Mouse (Mus musculus) kidney, embryonic 15.5 days (tissue): Measurements from ENCODE around the gene Mdm2. TPM values are rescaled to one million over a fixed set of nuclear protein-coding genes. Genes with fewer than 3 reads are reported as not detected.
"Not testable (repeated sequence)": the region's sequence is repeated elsewhere in the genome, so short reads cannot be mapped to it uniquely, and the experiment has no call there.

Source experiments
- ATAC-seq: fragments of 200-750 bp; cut with Nextera tagmentation; replicated peaks from 2 replicates; pipeline ENCODE4 v1.8.0; 2017; ENCODE audit warnings: moderate TSS enrichment; ENCODE audit not compliant: low FRiP score
- H3K27ac ChIP-seq: fragments of 300-500 bp; sonication (generic); 2 replicates; pipeline ENCODE4 v1.5.1; 2015; ENCODE audit warnings: mild to moderate bottlenecking, inconsistent platforms
- H3K27me3 ChIP-seq: fragments of 300-500 bp; sonication (generic); 2 replicates; pipeline ENCODE4 v1.6.1; 2015; ENCODE audit warnings: inconsistent platforms
- H3K36me3 ChIP-seq: fragments of 300-500 bp; sonication (generic); 2 replicates; pipeline ENCODE4 v1.6.1; 2015; ENCODE audit warnings: inconsistent platforms
- H3K4me1 ChIP-seq: fragments of 300-500 bp; sonication (generic); 2 replicates; pipeline ENCODE4 v1.6.1; 2015; ENCODE audit warnings: inconsistent platforms
- H3K4me2 ChIP-seq: fragments of 300-500 bp; sonication (generic); 2 replicates; pipeline ENCODE4 v1.6.1; 2015; ENCODE audit warnings: moderate library complexity, mild to moderate bottlenecking, inconsistent platforms
- H3K4me3 ChIP-seq: fragments of 300-500 bp; sonication (generic); replicated peaks from 2 replicates; pipeline ENCODE4 v1.5.1; 2015; ENCODE audit warnings: mild to moderate bottlenecking, inconsistent platforms
- H3K9ac ChIP-seq: fragments of 300-500 bp; sonication (generic); 2 replicates; pipeline ENCODE4 v1.6.1; 2015; ENCODE audit warnings: mild to moderate bottlenecking, inconsistent platforms
- H3K9me3 ChIP-seq: fragments of 300-500 bp; sonication (generic); replicated peaks from 2 replicates; pipeline ENCODE4 v1.6.1; 2016; ENCODE audit warnings: inconsistent platforms
- WGBS: fragments of 180-500 bp; shearing (Covaris S2); methylation state at CpG from one replicate; pipeline ENCODE4 v1.1.7; 2015; ENCODE audit warnings: mixed read lengths; 5-methylcytosine and 5-hydroxymethylcytosine counted together
- polyA plus RNA-seq: library from polyadenylated mRNA; unstranded; fragments of >200 nt; fragmentation: Nextera tagmentation; extraction: Ambion mirVana; gene quantifications from 2 replicates; pipeline ENCODE4 v1.2.1, GENCODE M21; 2015

The Mdm2 gene
- polyA plus RNA-seq, 1 experiment from 2014 or later = 49.7 TPM

DNA sequence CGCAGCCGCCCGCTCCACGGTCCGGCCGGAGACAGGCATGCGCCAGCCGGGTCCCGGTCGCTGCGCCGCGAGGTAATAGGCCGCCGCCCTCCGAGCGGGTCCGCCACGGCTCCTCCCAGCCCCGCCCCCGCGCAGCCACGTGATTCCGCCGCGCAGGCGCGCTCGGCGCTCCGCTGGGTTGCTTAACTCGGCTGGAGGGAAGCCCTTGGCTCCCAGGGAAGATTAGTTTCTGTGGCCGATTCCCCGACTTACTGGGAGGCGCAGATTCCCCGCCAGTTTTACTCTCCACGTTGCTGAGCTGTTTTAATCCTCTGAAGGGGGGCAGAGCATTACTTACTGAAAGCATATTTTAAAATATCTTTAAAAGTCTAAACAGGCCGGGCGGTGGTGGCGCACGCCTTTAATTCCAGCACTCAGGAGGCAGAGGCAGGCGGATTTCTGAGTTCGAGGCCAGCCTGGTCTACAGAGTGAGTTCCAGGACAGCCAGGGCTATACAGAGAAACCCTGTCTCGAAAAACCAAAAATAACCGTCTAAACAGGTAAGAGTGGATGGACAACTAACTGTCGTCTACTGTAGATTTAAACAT is 35.8 kb upstream of the Mdm2 start, which contains the start of gene Slc35e3:
Gene Slc35e3 (minus strand): TSS at position 69 of the 587 bp plus-strand sequence.
- H3K27me3 ChIP-seq = no peaks in the 10 kb centered on the region
- WGBS = 14% methylated on average over 45 of the region's 46 CpGs
- ATAC-seq = peak; percentile 98
- H3K9me3 ChIP-seq = no peaks in the 10 kb centered on the region
- H3K4me2 ChIP-seq = peak within 1 kb of the TSS; percentile 88
- peak within 1 kb of the TSS; percentile 76 for H3K27ac ChIP-seq
- H3K4me1 ChIP-seq = peaks cover 7% of the 10 kb centered on the region
- peak within 1 kb of the TSS; percentile 52 for H3K9ac ChIP-seq
- H3K36me3 ChIP-seq = peaks cover 29% of the 10 kb centered on the region
- peak within 1 kb of the TSS; percentile 52 for H3K4me3 ChIP-seq

DNA sequence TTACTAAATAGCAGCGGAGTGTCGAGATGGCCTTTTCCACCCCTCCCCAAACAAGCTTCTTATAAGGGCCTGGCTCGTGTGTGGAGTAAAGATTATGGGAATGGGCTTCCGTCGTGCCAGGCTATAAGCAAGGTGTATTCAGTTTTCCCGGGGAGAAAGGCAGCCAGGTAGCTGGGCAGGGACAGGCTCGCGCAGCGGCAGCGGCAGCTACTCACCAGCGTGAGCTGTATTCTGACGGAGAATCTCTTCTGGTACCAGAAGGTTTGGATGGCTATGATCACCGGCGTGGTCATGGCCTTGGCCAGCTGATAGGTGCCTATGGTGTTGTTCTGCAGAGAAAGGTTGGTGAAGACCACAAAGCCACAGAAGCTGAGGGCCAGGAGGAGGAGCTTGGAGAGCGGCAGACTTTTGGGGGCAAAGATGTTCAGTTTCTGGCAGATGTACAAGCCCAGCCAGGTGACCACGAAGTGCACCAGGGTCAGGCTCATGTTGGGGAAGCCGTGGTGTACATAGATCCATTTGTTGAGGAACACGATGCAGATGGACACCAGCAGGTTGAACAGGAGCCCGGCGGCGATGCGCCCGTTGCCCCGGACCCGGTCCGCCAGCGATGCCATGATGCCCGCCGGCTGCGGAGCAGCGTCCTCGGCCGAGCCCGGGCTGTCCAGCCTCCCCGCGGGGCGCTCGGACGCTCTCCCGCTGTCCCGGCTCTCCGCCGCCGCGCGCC is 35.2 kb upstream of the Mdm2 start:
- peak; percentile 24 for ATAC-seq
- Histone ChIP-seq H3K36me3 (peaks cover 22% of the 10 kb centered on the region), H3K4me3 (peak overlapping the region; percentile 52), H3K27ac (peak overlapping the region; percentile 76; the same call in 1 of the 2 replicates), H3K4me2 (peak overlapping the region; percentile 88), H3K9ac (peak overlapping the region; percentile 52)
- not testable (repeated sequence) for H3K27me3 ChIP-seq, H3K4me1 ChIP-seq, H3K9me3 ChIP-seq
- WGBS = under 1% methylated on average over 14 of the region's 46 CpGs

DNA sequence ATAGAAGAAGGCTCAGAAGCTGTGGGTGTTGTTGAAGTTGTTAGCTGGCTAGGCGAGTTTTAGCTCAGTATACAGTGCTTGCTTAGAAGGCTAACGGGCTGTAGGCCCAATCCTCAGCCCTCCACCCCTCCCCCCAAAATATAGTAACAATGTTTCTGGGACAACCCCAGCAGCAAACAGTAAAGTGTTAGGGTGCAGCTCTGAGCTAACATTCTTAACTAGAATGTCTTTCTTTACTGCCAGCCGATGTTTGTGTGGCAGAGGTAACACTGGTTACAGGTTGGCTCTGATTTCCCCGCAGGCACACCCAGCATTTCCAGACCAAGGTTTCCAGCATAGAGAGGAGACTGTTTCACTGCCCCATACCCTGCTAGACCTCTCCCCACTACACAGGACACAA is 33.4 kb upstream of the Mdm2 start:
- Histone ChIP-seq H3K9ac (no peak overlapping the region), H3K36me3 (peaks cover 23% of the 10 kb centered on the region), H3K9me3 (no peaks in the 10 kb centered on the region), H3K4me1 (peaks cover 7% of the 10 kb centered on the region), H3K27ac (no peak overlapping the region), H3K4me3 (no peak overlapping the region), H3K4me2 (no peak overlapping the region), H3K27me3 (no peaks in the 10 kb centered on the region)
- ATAC-seq = no peak
- WGBS = 87% methylated on average over 4 of the region's 4 CpGs

DNA sequence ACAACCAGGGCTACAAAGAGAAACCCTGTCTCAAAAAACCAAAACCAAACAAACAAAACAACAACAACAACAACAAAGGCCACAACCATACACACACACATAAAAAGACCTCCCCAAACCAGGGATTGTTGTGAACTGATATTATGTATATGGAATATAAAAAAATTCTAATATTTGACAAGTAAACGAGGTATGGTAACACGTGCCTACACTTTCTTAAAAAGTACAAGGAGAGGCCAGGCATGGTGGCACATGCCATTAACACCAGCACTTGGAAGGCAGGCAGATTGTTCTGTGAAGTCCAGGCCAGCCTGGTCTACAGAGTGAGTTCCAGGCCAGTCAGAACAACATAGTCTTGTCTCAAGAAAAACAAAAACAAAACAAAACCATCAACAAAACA is 32.6 kb upstream of the Mdm2 start:
- 87% methylated on average over 2 of the region's 2 CpGs for WGBS
- no peaks in the 10 kb centered on the region for H3K27me3 ChIP-seq
- ATAC-seq = no peak
- no peak overlapping the region for H3K27ac ChIP-seq
- no peaks in the 10 kb centered on the region for H3K9me3 ChIP-seq
- H3K9ac ChIP-seq = no peak overlapping the region
- no peak overlapping the region for H3K4me2 ChIP-seq
- H3K4me3 ChIP-seq = no peak overlapping the region
- peaks cover 7% of the 10 kb centered on the region for H3K4me1 ChIP-seq
- H3K36me3 ChIP-seq = peaks cover 24% of the 10 kb centered on the region

DNA sequence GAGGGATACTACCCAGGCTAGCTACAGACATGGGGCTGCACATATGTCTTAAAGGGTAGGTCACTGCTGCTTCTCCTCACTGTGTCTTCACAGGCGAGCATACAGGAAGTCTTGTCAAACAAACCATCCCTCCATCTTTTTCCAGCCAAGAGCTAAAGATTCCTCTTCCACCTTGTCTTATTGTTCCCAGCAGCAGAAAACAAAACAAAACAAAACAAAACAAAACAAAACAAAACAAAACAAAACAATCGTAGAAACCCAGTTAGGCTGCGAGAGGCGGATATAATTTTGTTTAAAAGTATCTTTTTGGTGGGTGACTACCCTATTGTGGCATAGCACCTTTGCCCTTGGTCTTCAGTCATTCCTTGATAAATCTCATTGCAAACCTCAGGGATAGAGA is 32.1 kb upstream of the Mdm2 start:
- Histone ChIP-seq H3K9me3 (no peaks in the 10 kb centered on the region), H3K27ac (no peak overlapping the region), H3K27me3 (no peaks in the 10 kb centered on the region), H3K4me1 (peaks cover 7% of the 10 kb centered on the region), H3K36me3 (peaks cover 28% of the 10 kb centered on the region), H3K9ac (no peak overlapping the region), H3K4me3 (no peak overlapping the region), H3K4me2 (no peak overlapping the region)
- ATAC-seq = no peak
- 92% methylated on average over 4 of the region's 4 CpGs for WGBS

DNA sequence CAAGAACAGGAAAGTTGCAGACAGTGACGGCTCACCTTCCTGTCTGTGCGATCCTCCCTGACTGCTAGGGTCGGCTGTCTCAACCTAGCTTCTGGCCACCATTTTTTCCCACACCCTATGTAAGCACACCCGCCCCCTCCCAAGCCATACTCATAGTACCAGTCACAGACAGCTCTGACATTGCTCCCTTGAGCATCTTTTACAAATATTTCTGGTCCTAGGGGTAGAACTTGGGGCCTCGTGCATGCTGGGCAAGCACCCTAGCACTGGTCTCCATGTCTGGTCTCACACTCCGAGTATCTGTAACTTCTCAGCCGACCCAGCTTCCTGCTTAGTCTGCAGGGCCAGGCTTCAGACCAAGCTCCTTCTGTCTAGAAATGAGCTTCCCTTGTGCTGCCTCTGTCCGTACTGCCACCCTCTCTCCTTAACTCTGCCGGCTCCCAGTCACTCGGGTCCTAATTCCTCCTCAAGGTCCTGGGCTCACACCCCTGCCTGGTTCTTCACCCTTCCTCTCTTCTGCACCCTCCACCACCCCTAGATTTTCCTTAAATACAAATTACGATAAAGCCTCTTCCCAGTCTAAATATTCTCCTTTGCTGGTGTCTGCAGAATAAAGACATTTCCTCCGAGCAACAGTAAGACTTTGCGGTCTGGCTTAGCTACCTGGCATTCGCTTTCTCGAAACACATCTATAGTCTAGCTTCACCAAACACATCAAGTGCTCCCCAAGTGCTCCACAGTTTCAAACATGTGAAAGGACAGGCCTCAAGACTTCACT is 31.3 kb upstream of the Mdm2 start:
- 91% methylated on average over 15 of the region's 15 CpGs for WGBS
- no peak overlapping the region for H3K27ac ChIP-seq
- H3K4me1 ChIP-seq = peaks cover 7% of the 10 kb centered on the region
- H3K4me2 ChIP-seq = no peak overlapping the region
- no peaks in the 10 kb centered on the region for H3K27me3 ChIP-seq
- peaks cover 32% of the 10 kb centered on the region for H3K36me3 ChIP-seq
- H3K9ac ChIP-seq = no peak overlapping the region
- no peaks in the 10 kb centered on the region for H3K9me3 ChIP-seq
- no peak for ATAC-seq
- H3K4me3 ChIP-seq = no peak overlapping the region

DNA sequence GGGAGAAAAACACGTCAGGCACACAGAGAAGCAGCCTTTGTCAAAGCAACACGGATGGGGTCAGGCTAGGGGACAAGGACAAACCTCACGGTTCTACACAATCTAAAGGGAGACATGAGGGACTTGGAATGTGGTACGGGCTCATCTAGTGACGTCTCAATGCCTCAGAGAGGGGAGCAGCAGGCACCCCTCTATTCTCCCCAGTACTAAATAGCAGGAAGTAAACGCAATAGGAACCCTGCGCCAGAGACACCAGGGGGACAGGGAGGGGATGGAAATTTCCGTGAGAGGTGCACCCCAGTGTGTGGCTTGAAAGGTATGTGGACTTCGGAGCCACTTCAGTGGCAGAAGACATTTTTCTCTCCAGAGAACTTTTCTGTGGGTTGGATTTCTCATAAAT is 30.4 kb upstream of the Mdm2 start:
- ATAC-seq = no peak
- Histone ChIP-seq H3K9ac (no peak overlapping the region), H3K36me3 (peaks cover 40% of the 10 kb centered on the region), H3K4me2 (no peak overlapping the region), H3K27me3 (no peaks in the 10 kb centered on the region), H3K4me1 (peaks cover 7% of the 10 kb centered on the region), H3K9me3 (no peaks in the 10 kb centered on the region), H3K4me3 (no peak overlapping the region), H3K27ac (no peak overlapping the region)
- 89% methylated on average over 9 of the region's 9 CpGs for WGBS

DNA sequence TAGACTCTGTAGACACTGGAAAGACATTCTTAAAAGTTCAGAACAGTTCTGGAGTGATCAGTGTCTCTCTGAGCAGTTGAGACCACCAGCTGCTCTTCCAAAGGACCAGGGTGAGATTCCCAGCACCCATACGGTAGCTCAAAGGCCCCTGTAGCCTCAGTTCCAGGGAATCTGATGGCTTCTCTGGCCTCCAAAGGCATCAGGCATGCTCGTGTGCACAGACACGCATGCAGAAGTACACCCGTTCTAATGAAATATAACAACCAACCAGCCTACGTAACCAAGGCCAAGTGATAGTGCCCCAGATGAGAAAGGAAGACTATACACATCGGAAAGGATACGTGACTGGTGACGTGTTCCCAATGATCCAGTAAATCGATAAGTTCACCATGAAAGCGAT is 29.6 kb upstream of the Mdm2 start:
- no peak overlapping the region for H3K9ac ChIP-seq
- H3K4me1 ChIP-seq = peaks cover 4% of the 10 kb centered on the region
- WGBS = 96% methylated on average over 10 of the region's 10 CpGs
- no peak overlapping the region for H3K27ac ChIP-seq
- no peaks in the 10 kb centered on the region for H3K27me3 ChIP-seq
- no peak overlapping the region for H3K4me3 ChIP-seq
- no peaks in the 10 kb centered on the region for H3K9me3 ChIP-seq
- ATAC-seq = no peak
- H3K4me2 ChIP-seq = no peak overlapping the region
- peaks cover 40% of the 10 kb centered on the region for H3K36me3 ChIP-seq

DNA sequence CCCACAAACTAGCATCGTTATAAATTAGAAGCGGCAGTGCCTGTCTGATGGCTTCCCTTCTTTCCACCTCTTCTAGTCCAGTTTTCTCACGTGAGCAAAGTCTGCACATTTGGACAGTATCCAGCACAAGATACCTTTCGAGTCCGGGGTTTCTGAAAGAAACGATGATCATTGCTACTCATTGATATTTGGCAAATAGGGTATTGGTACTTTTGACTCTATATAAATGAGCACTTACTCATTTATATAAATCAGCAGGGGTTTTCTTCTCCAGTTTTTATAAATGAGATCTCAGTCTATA is 29.0 kb upstream of the Mdm2 start:
- Histone ChIP-seq H3K4me3 (no peak overlapping the region), H3K4me1 (no peaks in the 10 kb centered on the region), H3K9me3 (no peaks in the 10 kb centered on the region), H3K27ac (no peak overlapping the region), H3K27me3 (no peaks in the 10 kb centered on the region), H3K9ac (no peak overlapping the region), H3K36me3 (peaks cover 40% of the 10 kb centered on the region), H3K4me2 (no peak overlapping the region)
- 94% methylated on average over 6 of the region's 6 CpGs for WGBS
- ATAC-seq = no peak

DNA sequence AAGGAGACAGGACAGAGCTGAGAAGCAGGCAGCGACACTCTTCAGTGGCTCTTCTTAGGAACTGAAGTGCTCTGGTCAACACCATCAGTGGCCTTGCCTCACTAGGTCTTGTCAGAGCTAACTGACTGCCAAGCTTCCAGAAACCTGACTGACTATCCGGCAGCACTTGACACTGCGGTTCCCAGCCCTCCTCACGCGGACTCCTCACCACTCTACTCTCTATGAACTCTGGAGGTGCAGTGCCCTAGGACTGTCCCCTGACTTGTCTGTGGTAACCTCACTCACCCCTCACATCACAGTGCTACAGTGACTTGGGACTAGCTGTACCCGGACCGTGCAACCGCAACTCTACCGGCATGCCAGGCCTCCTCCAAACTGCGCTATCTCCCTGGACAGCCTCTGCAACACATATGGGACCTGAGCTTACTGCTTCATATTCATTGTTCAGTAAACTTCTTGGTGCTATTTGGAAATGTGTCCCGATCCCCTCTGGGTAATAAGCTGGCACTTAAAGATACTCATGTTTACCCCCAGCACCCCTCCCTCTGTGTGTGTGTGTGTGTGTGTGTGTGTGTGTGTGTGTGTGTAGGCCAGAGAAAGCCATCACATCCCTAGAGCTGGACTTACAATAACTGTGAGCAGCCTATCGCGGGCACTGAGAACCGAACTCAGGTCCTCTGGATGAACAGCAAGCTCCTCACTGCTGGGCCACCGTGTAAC is 28.5 kb upstream of the Mdm2 start:
- no peak overlapping the region for H3K9ac ChIP-seq
- H3K27me3 ChIP-seq = no peaks in the 10 kb centered on the region
- ATAC-seq = no peak
- H3K4me2 ChIP-seq = no peak overlapping the region
- no peak overlapping the region for H3K27ac ChIP-seq
- H3K36me3 ChIP-seq = peaks cover 40% of the 10 kb centered on the region
- H3K4me3 ChIP-seq = no peak overlapping the region
- H3K4me1 ChIP-seq = no peaks in the 10 kb centered on the region
- WGBS = 94% methylated on average over 15 of the region's 15 CpGs
- no peaks in the 10 kb centered on the region for H3K9me3 ChIP-seq

DNA sequence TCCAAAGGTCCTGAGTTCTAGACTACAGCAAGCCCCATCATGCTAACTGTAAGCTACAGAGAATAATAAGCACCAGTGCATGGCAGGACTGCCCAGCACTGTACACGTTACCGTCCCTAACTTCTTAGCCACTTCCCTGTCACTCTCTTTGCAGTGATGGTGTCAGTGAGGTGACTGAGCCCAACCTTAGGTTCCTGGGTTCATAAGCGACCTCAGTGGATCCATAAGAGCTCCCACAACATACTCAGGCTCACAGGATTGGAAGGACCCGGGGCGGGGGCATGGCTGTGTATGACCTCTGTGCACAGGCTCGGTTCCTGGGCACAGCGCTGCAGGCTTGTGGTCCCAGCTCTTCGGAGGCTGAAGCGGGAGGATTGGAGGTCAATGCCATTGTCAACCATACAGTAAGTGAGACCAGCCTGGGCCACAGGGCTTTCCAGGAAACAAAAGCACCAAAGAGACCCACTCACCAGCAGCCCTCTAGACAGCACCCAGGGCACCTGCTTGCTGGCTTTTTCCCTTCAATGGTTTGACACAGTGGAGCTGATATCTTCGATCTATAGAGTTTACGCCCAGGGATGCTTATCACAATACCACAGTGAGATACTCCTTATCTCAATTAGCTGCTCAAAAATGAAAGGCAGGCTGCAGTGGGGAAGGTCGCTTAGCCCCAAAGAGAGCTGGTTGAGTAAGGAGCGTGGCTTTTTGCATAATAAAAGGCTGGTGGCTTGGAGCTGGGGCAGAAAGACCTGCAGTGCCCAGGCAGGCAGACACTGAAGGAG is 27.8 kb upstream of the Mdm2 start:
- Histone ChIP-seq H3K4me1 (no peaks in the 10 kb centered on the region), H3K27me3 (no peaks in the 10 kb centered on the region), H3K9ac (no peak overlapping the region), H3K4me3 (no peak overlapping the region), H3K36me3 (peaks cover 40% of the 10 kb centered on the region), H3K27ac (no peak overlapping the region), H3K9me3 (no peaks in the 10 kb centered on the region), H3K4me2 (no peak overlapping the region)
- ATAC-seq = no peak
- WGBS = 87% methylated on average over 13 of the region's 13 CpGs
